Mouse (Mus musculus): ENCODE measurements around the gene Dnm3. TPM values are rescaled to one million over a fixed set of nuclear protein-coding genes. Genes with fewer than 3 reads are reported as not detected.
A peak's percentile ranks its signal among the peaks of the same experiment; 100 is the strongest.

The Dnm3 gene
- polyA plus RNA-seq, 1 experiment = 3.0 TPM

GRCm38 (mm10) chr1:162011523-162012245, 466.1 kb downstream of the Dnm3 start:
- H3K27ac ChIP-seq (replicated peaks; ENCODE audit: low read depth, low read length) = no peak overlapping the region

GRCm38 (mm10) chr1:162009086-162009485, 468.7 kb downstream of the Dnm3 start:
- no peak overlapping the region for H3K4me3 ChIP-seq (ENCODE audit: insufficient read depth, low read depth, low read length)
- no peak overlapping the region for H3K27ac ChIP-seq (replicated peaks; ENCODE audit: low read depth, low read length)
- H3K4me1 ChIP-seq (ENCODE audit: control insufficient read depth, insufficient read depth, insufficient read length, low read length) = no peaks in the 10 kb centered on the region

More at GRCm38 (mm10) chr1:162011523-162012245, 466.1 kb downstream of the Dnm3 start:
- Histone ChIP-seq H3K4me1 (ENCODE audit: control insufficient read depth, insufficient read depth, insufficient read length, low read length) (no peaks in the 10 kb centered on the region), H3K4me3 (ENCODE audit: insufficient read depth, low read depth, low read length) (no peak overlapping the region)

- H3K4me3 ChIP-seq (ENCODE audit: insufficient read depth, low read depth, low read length) = no peak overlapping the region
- no peaks in the 10 kb centered on the region for H3K4me1 ChIP-seq (ENCODE audit: control insufficient read depth, insufficient read depth, insufficient read length, low read length)
- H3K27ac ChIP-seq (replicated peaks; ENCODE audit: low read depth, low read length) = no peak overlapping the region
These were observed 469.2 kb downstream of the Dnm3 start for GRCm38 (mm10) chr1:162008631-162009067.

GRCm38 (mm10) chr1:162008208-162008607, 469.6 kb downstream of the Dnm3 start:
- Histone ChIP-seq H3K4me1 (ENCODE audit: control insufficient read depth, insufficient read depth, insufficient read length, low read length) (no peaks in the 10 kb centered on the region), H3K27ac (replicated peaks; ENCODE audit: low read depth, low read length) (no peak overlapping the region), H3K4me3 (ENCODE audit: insufficient read depth, low read depth, low read length) (no peak overlapping the region)

GRCm38 (mm10) chr1:162006109-162006508, 471.7 kb downstream of the Dnm3 start:
- no peaks in the 10 kb centered on the region for H3K4me1 ChIP-seq (ENCODE audit: control insufficient read depth, insufficient read depth, insufficient read length, low read length)
- H3K27ac ChIP-seq (replicated peaks; ENCODE audit: low read depth, low read length) = 0 out of 2 replicates have a peak overlapping the region, but pooled peaks have one; percentile 7
- H3K4me3 ChIP-seq (ENCODE audit: insufficient read depth, low read depth, low read length) = no peak overlapping the region

GRCm38 (mm10) chr1:162004821-162005770, 472.7 kb downstream of the Dnm3 start:
- peak overlapping the region; percentile 94 for H3K27ac ChIP-seq (replicated peaks; ENCODE audit: low read depth, low read length)
- peak overlapping the region; percentile 53 for H3K4me3 ChIP-seq (ENCODE audit: insufficient read depth, low read depth, low read length)

GRCm38 (mm10) chr1:162004518-162004780, 473.4 kb downstream of the Dnm3 start:
- no peaks in the 10 kb centered on the region; the same call in 1 of the 2 replicates for H3K4me1 ChIP-seq (ENCODE audit: control insufficient read depth, insufficient read depth, insufficient read length, low read length)
- H3K4me3 ChIP-seq (ENCODE audit: insufficient read depth, low read depth, low read length) = no peak overlapping the region
- H3K27ac ChIP-seq (replicated peaks; ENCODE audit: low read depth, low read length) = no peak overlapping the region; the same call in 1 of the 2 replicates

More at GRCm38 (mm10) chr1:162004821-162005770, 472.7 kb downstream of the Dnm3 start:
- H3K4me1 ChIP-seq (ENCODE audit: control insufficient read depth, insufficient read depth, insufficient read length, low read length) = no peaks in the 10 kb centered on the region

- Histone ChIP-seq H3K4me3 (ENCODE audit: insufficient read depth, low read depth, low read length) (no peak overlapping the region), H3K27ac (replicated peaks; ENCODE audit: low read depth, low read length) (no peak overlapping the region), H3K4me1 (ENCODE audit: control insufficient read depth, insufficient read depth, insufficient read length, low read length) (no peaks in the 10 kb centered on the region; the same call in 1 of the 2 replicates)
These were observed 473.9 kb downstream of the Dnm3 start for GRCm38 (mm10) chr1:162003729-162004517.

- Histone ChIP-seq H3K27ac (replicated peaks; ENCODE audit: low read depth, low read length) (no peak overlapping the region), H3K4me3 (ENCODE audit: insufficient read depth, low read depth, low read length) (no peak overlapping the region), H3K4me1 (ENCODE audit: control insufficient read depth, insufficient read depth, insufficient read length, low read length) (no peaks in the 10 kb centered on the region; the same call in 1 of the 2 replicates)
These were observed 476.5 kb downstream of the Dnm3 start for GRCm38 (mm10) chr1:162001328-162001727.

- 0 out of 2 replicates have a peak overlapping the region, but pooled peaks have one; percentile 28 for H3K4me3 ChIP-seq (ENCODE audit: insufficient read depth, low read depth, low read length)
- no peaks in the 10 kb centered on the region; the same call in 1 of the 2 replicates for H3K4me1 ChIP-seq (ENCODE audit: control insufficient read depth, insufficient read depth, insufficient read length, low read length)
- 0 out of 2 replicates have a peak overlapping the region, but pooled peaks have one; percentile 38 for H3K27ac ChIP-seq (replicated peaks; ENCODE audit: low read depth, low read length)
These were observed 477.9 kb downstream of the Dnm3 start for GRCm38 (mm10) chr1:161999882-162000371.

- peak overlapping the region; percentile 30 for H3K4me3 ChIP-seq (ENCODE audit: insufficient read depth, low read depth, low read length)
- H3K27ac ChIP-seq (replicated peaks; ENCODE audit: low read depth, low read length) = 0 out of 2 replicates have a peak overlapping the region, but pooled peaks have one; percentile 38
- no peaks in the 10 kb centered on the region; the same call in 1 of the 2 replicates for H3K4me1 ChIP-seq (ENCODE audit: control insufficient read depth, insufficient read depth, insufficient read length, low read length)
These were observed 478.5 kb downstream of the Dnm3 start for GRCm38 (mm10) chr1:161999338-161999737.

- Histone ChIP-seq H3K4me1 (ENCODE audit: control insufficient read depth, insufficient read depth, insufficient read length, low read length) (no peaks in the 10 kb centered on the region; the same call in 1 of the 2 replicates), H3K4me3 (ENCODE audit: insufficient read depth, low read depth, low read length) (no peak overlapping the region), H3K27ac (replicated peaks; ENCODE audit: low read depth, low read length) (no peak overlapping the region)
These were observed 479.1 kb downstream of the Dnm3 start for GRCm38 (mm10) chr1:161998781-161999180.

- Histone ChIP-seq H3K4me3 (ENCODE audit: insufficient read depth, low read depth, low read length) (no peak overlapping the region), H3K4me1 (ENCODE audit: control insufficient read depth, insufficient read depth, insufficient read length, low read length) (no peaks in the 10 kb centered on the region), H3K27ac (replicated peaks; ENCODE audit: low read depth, low read length) (no peak overlapping the region)
These were observed 485.4 kb downstream of the Dnm3 start for GRCm38 (mm10) chr1:161992389-161992788.

- Histone ChIP-seq H3K4me1 (ENCODE audit: control insufficient read depth, insufficient read depth, insufficient read length, low read length) (no peaks in the 10 kb centered on the region), H3K27ac (replicated peaks; ENCODE audit: low read depth, low read length) (no peak overlapping the region), H3K4me3 (ENCODE audit: insufficient read depth, low read depth, low read length) (no peak overlapping the region)
These were observed 486.0 kb downstream of the Dnm3 start for GRCm38 (mm10) chr1:161991846-161992245.
